Mouse (Mus musculus) neural tube, embryonic 13.5 days (tissue): ENCODE data around the gene 4930522H14Rik. TPM values are rescaled to one million over a fixed set of nuclear protein-coding genes. Genes with fewer than 3 reads are reported as not detected.

ENCODE experiments used
- ATAC-seq: fragments of 200-750 bp; cut with Nextera tagmentation; 2 replicates; pipeline ENCODE4 v1.8.0; 2017; ENCODE audit warnings: low read depth, mild to moderate bottlenecking, moderate TSS enrichment, moderate library complexity
- H3K27ac ChIP-seq: fragments of 300-500 bp; sonication (generic); replicated peaks from 2 replicates; pipeline ENCODE4 v1.5.1; 2015; ENCODE audit warnings: moderate library complexity, mild to moderate bottlenecking, inconsistent platforms
- H3K27me3 ChIP-seq: fragments of 300-500 bp; sonication (generic); 2 replicates; pipeline ENCODE4 v1.6.1; 2015; ENCODE audit warnings: mild to moderate bottlenecking, inconsistent platforms
- H3K36me3 ChIP-seq: fragments of 300-500 bp; sonication (generic); 2 replicates; pipeline ENCODE4 v1.6.1; 2015; ENCODE audit warnings: mild to moderate bottlenecking, inconsistent platforms
- H3K4me1 ChIP-seq: fragments of 300-500 bp; sonication (generic); replicated peaks from 2 replicates; pipeline ENCODE4 v1.6.1; 2015; ENCODE audit warnings: inconsistent platforms
- H3K4me2 ChIP-seq: fragments of 300-500 bp; sonication (generic); 2 replicates; pipeline ENCODE4 v1.6.1; 2015; ENCODE audit warnings: inconsistent platforms, mild to moderate bottlenecking, moderate library complexity
- H3K4me3 ChIP-seq: fragments of 300-500 bp; sonication (generic); 2 replicates; pipeline ENCODE4 v1.5.1; 2015; ENCODE audit warnings: mild to moderate bottlenecking, inconsistent platforms
- H3K9ac ChIP-seq: fragments of 300-500 bp; sonication (generic); 2 replicates; pipeline ENCODE4 v1.6.1; 2015; ENCODE audit warnings: moderate library complexity, mild to moderate bottlenecking, inconsistent platforms
- H3K9me3 ChIP-seq: fragments of 300-500 bp; sonication (generic); 2 replicates; pipeline ENCODE4 v1.6.1; 2016; ENCODE audit warnings: inconsistent platforms
- WGBS: fragments of 180-500 bp; shearing (Covaris S2); methylation state at CpG from one replicate; pipeline ENCODE4 v1.1.7; 2015; 5-methylcytosine and 5-hydroxymethylcytosine counted together
- polyA plus RNA-seq: library from polyadenylated mRNA; unstranded; fragments of >200 nt; fragmentation: Nextera tagmentation; extraction: Ambion mirVana; gene quantifications from 2 replicates; pipeline ENCODE4 v1.2.1, GENCODE M21; 2015

4930522H14Rik gene
- polyA plus RNA-seq, 1 experiment from 2014 or later = not detected

- no peak overlapping the region for H3K4me3 ChIP-seq
- no peak for ATAC-seq
- 89% methylated on average over 3 of the region's 3 CpGs for WGBS
- H3K27ac ChIP-seq = no peak overlapping the region
- H3K9me3 ChIP-seq = no peaks in the 10 kb centered on the region
- no peak overlapping the region for H3K4me2 ChIP-seq
- H3K27me3 ChIP-seq = no peaks in the 10 kb centered on the region
- peaks cover 6% of the 10 kb centered on the region; the same call in 1 of the 2 replicates for H3K36me3 ChIP-seq
- H3K4me1 ChIP-seq = peaks cover 33% of the 10 kb centered on the region
- H3K9ac ChIP-seq = no peak overlapping the region
Measured at GRCm38 (mm10) chr4:109472566-109472965, 58.5 kb downstream of the 4930522H14Rik start.

DNA sequence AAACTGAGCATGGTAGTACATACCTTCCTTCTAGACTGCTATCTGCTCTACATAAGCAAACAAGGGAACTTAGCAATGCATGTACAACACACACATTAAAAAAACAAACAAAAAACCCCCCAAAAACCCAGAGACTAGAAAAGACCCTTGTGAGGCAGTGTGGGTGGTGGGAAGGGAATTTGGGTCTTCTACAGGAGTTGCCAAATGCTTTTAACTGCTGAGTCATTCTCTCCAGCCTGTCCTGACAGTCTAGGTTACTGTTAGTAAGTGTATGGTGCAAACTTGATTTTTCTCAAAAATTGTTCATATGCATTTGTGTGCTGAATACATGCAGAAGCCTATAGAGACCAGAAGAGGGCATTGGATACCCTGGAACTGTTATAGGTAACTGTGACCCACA is 59.5 kb downstream of the 4930522H14Rik start:
- H3K9me3 ChIP-seq = no peaks in the 10 kb centered on the region
- no peak for ATAC-seq

GRCm38 (mm10) chr4:109467687-109468086 is 63.4 kb downstream of the 4930522H14Rik start:
- Histone ChIP-seq H3K4me2 (no peak overlapping the region), H3K9me3 (no peaks in the 10 kb centered on the region), H3K27ac (no peak overlapping the region)

More for the DNA sequence above, 59.5 kb downstream of the 4930522H14Rik start:
- H3K4me3 ChIP-seq = no peak overlapping the region
- no peaks in the 10 kb centered on the region for H3K27me3 ChIP-seq
- no peak overlapping the region for H3K9ac ChIP-seq
- peaks cover 33% of the 10 kb centered on the region for H3K4me1 ChIP-seq
- peaks cover 6% of the 10 kb centered on the region; the same call in 1 of the 2 replicates for H3K36me3 ChIP-seq
- no peak overlapping the region for H3K4me2 ChIP-seq
- no peak overlapping the region for H3K27ac ChIP-seq

GRCm38 (mm10) chr4:109463892-109464291 is 67.2 kb downstream of the 4930522H14Rik start:
- Histone ChIP-seq H3K36me3 (no peaks in the 10 kb centered on the region), H3K9me3 (no peaks in the 10 kb centered on the region), H3K9ac (no peak overlapping the region), H3K27me3 (no peaks in the 10 kb centered on the region), H3K4me2 (no peak overlapping the region), H3K27ac (no peak overlapping the region), H3K4me1 (0 out of 2 replicates have a peak, but pooled peaks cover 9% of the 10 kb centered on the region), H3K4me3 (no peak overlapping the region)
- no peak for ATAC-seq

More at GRCm38 (mm10) chr4:109467687-109468086, 63.4 kb downstream of the 4930522H14Rik start:
- H3K4me1 ChIP-seq = peaks cover 10% of the 10 kb centered on the region; the same call in 1 of the 2 replicates
- H3K36me3 ChIP-seq = peaks cover 5% of the 10 kb centered on the region; the same call in 1 of the 2 replicates
- H3K27me3 ChIP-seq = no peaks in the 10 kb centered on the region
- no peak overlapping the region for H3K4me3 ChIP-seq
- ATAC-seq = no peak
- H3K9ac ChIP-seq = no peak overlapping the region

GRCm38 (mm10) chr4:109460421-109461179 is 70.5 kb downstream of the 4930522H14Rik start:
- Histone ChIP-seq H3K4me3 (no peak overlapping the region), H3K4me2 (no peak overlapping the region), H3K9ac (no peak overlapping the region), H3K9me3 (no peaks in the 10 kb centered on the region), H3K4me1 (0 out of 2 replicates have a peak, but pooled peaks cover 9% of the 10 kb centered on the region), H3K36me3 (peaks cover 3% of the 10 kb centered on the region; the same call in 1 of the 2 replicates), H3K27ac (no peak overlapping the region), H3K27me3 (no peaks in the 10 kb centered on the region)
- 68% methylated on average over 3 of the region's 3 CpGs for WGBS
- ATAC-seq = no peak

- Histone ChIP-seq H3K4me3 (no peak overlapping the region), H3K4me2 (no peak overlapping the region), H3K9me3 (no peaks in the 10 kb centered on the region), H3K36me3 (peaks cover 19% of the 10 kb centered on the region), H3K27ac (no peak overlapping the region), H3K27me3 (no peaks in the 10 kb centered on the region), H3K9ac (no peak overlapping the region), H3K4me1 (0 out of 2 replicates have a peak, but pooled peaks cover 9% of the 10 kb centered on the region)
- ATAC-seq = no peak
- 87% methylated on average over 6 of the region's 6 CpGs for WGBS
Measured at GRCm38 (mm10) chr4:109456821-109457220, 74.3 kb downstream of the 4930522H14Rik start.

Other genes starting within 250 kb of the 4930522H14Rik start
- gene Ttc39a, start 124.7 kb downstream of the 4930522H14Rik start, polyA plus RNA-seq = 0.74 and 1.4 TPM in 2 replicates
- gene Rnf11, start 46.6 kb downstream of the 4930522H14Rik start, polyA plus RNA-seq = 66.7 and 72.5 TPM in 2 replicates
- 2.6 and 2.9 TPM in 2 replicates for gene Cdkn2c, start 135.9 kb upstream of the 4930522H14Rik start, polyA plus RNA-seq
- gene Faf1, start 145.3 kb upstream of the 4930522H14Rik start, polyA plus RNA-seq = 33.6 and 35.3 TPM in 2 replicates